Mouse (Mus musculus) midbrain, postnatal 0 days (tissue): Measurements from ENCODE around the gene Spg20. TPM values are rescaled to one million over a fixed set of nuclear protein-coding genes. Genes with fewer than 3 reads are reported as not detected.

Source experiments
- ATAC-seq: fragments of 200-750 bp; cut with Nextera tagmentation; 2 replicates; pipeline ENCODE4 v1.8.0; 2017; ENCODE audit warnings: moderate number of reproducible peaks, mild to moderate bottlenecking, moderate TSS enrichment, moderate library complexity; ENCODE audit not compliant: low FRiP score
- DNase-seq: peaks from one replicate; pipeline ENCODE4 v3.0.0-alpha.2; 2015; ENCODE audit warnings: low spot score
- H3K27ac ChIP-seq: fragments of 300-500 bp; sonication (generic); 2 replicates; pipeline ENCODE4 v1.5.1; 2014; ENCODE audit warnings: low read depth, mild to moderate bottlenecking, low read length, mixed read lengths
- H3K27me3 ChIP-seq: fragments of 300-500 bp; sonication (generic); 2 replicates; pipeline ENCODE4 v1.6.1; 2014; ENCODE audit warnings: low read length, control low read depth, mixed read lengths; ENCODE audit not compliant: insufficient read depth
- H3K36me3 ChIP-seq: fragments of 300-500 bp; sonication (generic); 2 replicates; pipeline ENCODE4 v1.6.1; 2014; ENCODE audit warnings: low read length, control low read depth, mixed read lengths; ENCODE audit not compliant: insufficient read depth
- H3K4me1 ChIP-seq: fragments of 300-500 bp; sonication (generic); 2 replicates; pipeline ENCODE4 v1.6.1; 2014; ENCODE audit warnings: mild to moderate bottlenecking, control low read depth, antibody characterized with exemption, low read length, mixed read lengths; ENCODE audit not compliant: insufficient read depth
- H3K4me2 ChIP-seq: fragments of 300-500 bp; sonication (generic); 2 replicates; pipeline ENCODE4 v1.6.1; 2014; ENCODE audit warnings: low read depth, mild to moderate bottlenecking, low read length, mixed read lengths; ENCODE audit not compliant: poor library complexity, severe bottlenecking
- H3K4me3 ChIP-seq: fragments of 300-500 bp; sonication (generic); 2 replicates; pipeline ENCODE4 v1.5.1; 2014; ENCODE audit warnings: low read depth, mild to moderate bottlenecking, low read length, moderate library complexity
- H3K9ac ChIP-seq: fragments of 300-500 bp; sonication (generic); replicated peaks from 2 replicates; pipeline ENCODE4 v1.6.1; 2014; ENCODE audit warnings: mild to moderate bottlenecking, low read length, moderate library complexity, mixed read lengths; ENCODE audit not compliant: poor library complexity, severe bottlenecking
- H3K9me3 ChIP-seq: fragments of 300-500 bp; sonication (generic); 2 replicates; pipeline ENCODE4 v1.6.1; 2016; ENCODE audit warnings: low read length, control low read depth
- CTCF ChIP-seq: IDR thresholded peaks from 2 replicates; pipeline ENCODE4 v1.5.1; 2016; ENCODE audit warnings: antibody characterized with exemption, mild to moderate bottlenecking
- WGBS: fragments of 180-500 bp; shearing (Covaris S2); extraction: QIAGEN DNeasy Blood & Tissue Kit; methylation state at CpG from one replicate; pipeline ENCODE4 v1.1.7; 2014; 5-methylcytosine and 5-hydroxymethylcytosine counted together
- polyA plus RNA-seq: library from polyadenylated mRNA; unstranded; fragments of >200 nt; fragmentation: Nextera tagmentation; extraction: Ambion mirVana; gene quantifications from 2 replicates; pipeline ENCODE4 v1.2.1, GENCODE M21; 2015
- total RNA-seq: library from RNA; depleted of rRNA; stranded (reverse); fragments of >200 nt; gene quantifications from 2 replicates; pipeline ENCODE4 v1.2.3, GENCODE M21; 2014

Gene Spg20
- total and polyA plus RNA-seq, 2 experiments from 2014 or later = 9.3 to 15.5 TPM

GRCm38 (mm10) chr3:55084781-55085180 lies 27.1 kb upstream of the Spg20 start:
- peak; percentile 66 for DNase-seq
- no peak for TF ChIP-seq CTCF
- no peak overlapping the region for H3K4me3 ChIP-seq
- H3K9ac ChIP-seq = no peak overlapping the region
- 44% methylated on average over 6 of the region's 6 CpGs for WGBS
- no peaks in the 10 kb centered on the region for H3K36me3 ChIP-seq
- H3K27me3 ChIP-seq = no peaks in the 10 kb centered on the region
- H3K9me3 ChIP-seq = no peaks in the 10 kb centered on the region
- no peaks in the 10 kb centered on the region for H3K4me1 ChIP-seq
- no peak overlapping the region for H3K4me2 ChIP-seq
- no peak overlapping the region for H3K27ac ChIP-seq
- ATAC-seq = no peak

GRCm38 (mm10) chr3:55085716-55086115 lies 26.2 kb upstream of the Spg20 start:
- no peaks in the 10 kb centered on the region for H3K9me3 ChIP-seq
- no peak overlapping the region for H3K4me3 ChIP-seq
- no peak overlapping the region for H3K9ac ChIP-seq
- TF ChIP-seq CTCF = no peak
- no peaks in the 10 kb centered on the region for H3K4me1 ChIP-seq
- DNase-seq (peak; percentile 79), ATAC-seq (no peak)
- H3K4me2 ChIP-seq = no peak overlapping the region
- no peaks in the 10 kb centered on the region for H3K36me3 ChIP-seq
- no peak overlapping the region for H3K27ac ChIP-seq
- 35% methylated on average over 3 of the region's 3 CpGs for WGBS
- no peaks in the 10 kb centered on the region for H3K27me3 ChIP-seq

GRCm38 (mm10) chr3:55086948-55087347 lies 25.0 kb upstream of the Spg20 start:
- Histone ChIP-seq H3K27ac (no peak overlapping the region), H3K4me2 (no peak overlapping the region), H3K9ac (no peak overlapping the region), H3K36me3 (no peaks in the 10 kb centered on the region), H3K27me3 (no peaks in the 10 kb centered on the region), H3K4me3 (no peak overlapping the region), H3K4me1 (no peaks in the 10 kb centered on the region), H3K9me3 (no peaks in the 10 kb centered on the region)
- DNase-seq = no peak
- ATAC-seq = no peak
- 76% methylated on average over 5 of the region's 5 CpGs for WGBS
- no peak for TF ChIP-seq CTCF

DNA sequence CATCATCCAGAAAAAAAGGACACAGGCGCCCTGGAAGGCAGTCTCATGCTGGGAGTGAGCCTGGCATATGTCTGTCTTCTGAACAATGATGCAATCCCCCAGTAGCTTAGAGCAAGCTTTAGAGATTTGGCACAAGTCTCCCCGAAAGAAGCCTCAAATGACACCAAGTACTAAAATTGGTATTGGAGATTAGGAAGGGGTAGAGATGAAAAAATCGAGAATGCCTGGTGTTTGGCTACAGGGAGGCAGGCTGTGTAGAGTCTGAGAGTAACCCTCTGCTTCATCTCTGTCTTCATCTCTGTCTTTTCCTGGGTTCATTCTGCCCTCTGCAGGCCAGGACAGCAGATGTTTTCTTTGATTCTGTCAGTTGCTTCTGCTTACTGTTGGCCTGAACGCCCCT lies 24.5 kb upstream of the Spg20 start:
- WGBS = 60% methylated on average over 4 of the region's 4 CpGs
- Histone ChIP-seq H3K27ac (no peak overlapping the region), H3K4me1 (no peaks in the 10 kb centered on the region), H3K4me2 (no peak overlapping the region), H3K4me3 (no peak overlapping the region), H3K27me3 (no peaks in the 10 kb centered on the region), H3K9me3 (no peaks in the 10 kb centered on the region), H3K9ac (no peak overlapping the region), H3K36me3 (no peaks in the 10 kb centered on the region)
- DNase-seq (peak; percentile 43), ATAC-seq (no peak)
- peak; percentile 70 for TF ChIP-seq CTCF

DNA sequence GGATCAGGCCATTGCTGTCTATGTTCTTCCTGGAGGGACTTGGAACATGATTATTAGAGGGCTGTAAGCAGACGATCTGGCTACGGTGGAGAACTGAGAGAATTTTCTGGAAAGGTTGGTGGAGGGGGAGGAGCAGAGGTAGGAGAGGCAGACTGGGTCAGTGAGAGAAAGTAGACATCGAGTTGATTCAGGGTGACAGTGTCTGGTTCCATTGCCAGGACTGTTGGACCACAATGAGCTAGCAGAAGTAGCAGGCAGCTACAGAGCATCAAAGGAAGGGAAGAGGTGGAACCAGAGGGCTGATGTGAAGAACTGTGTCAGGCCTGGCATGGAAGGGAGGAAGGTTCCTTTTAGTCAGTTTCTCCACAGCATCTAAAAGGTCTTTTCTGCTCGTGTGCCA lies 23.5 kb upstream of the Spg20 start:
- Histone ChIP-seq H3K27me3 (no peaks in the 10 kb centered on the region), H3K36me3 (no peaks in the 10 kb centered on the region), H3K27ac (no peak overlapping the region), H3K4me3 (no peak overlapping the region), H3K4me1 (no peaks in the 10 kb centered on the region), H3K9me3 (no peaks in the 10 kb centered on the region), H3K9ac (no peak overlapping the region), H3K4me2 (no peak overlapping the region)
- WGBS = 81% methylated on average over 4 of the region's 4 CpGs
- DNase-seq = no peak
- no peak for TF ChIP-seq CTCF
- no peak for ATAC-seq

- ATAC-seq = no peak
These were observed 23.1 kb upstream of the Spg20 start for GRCm38 (mm10) chr3:55088843-55089242.

More at GRCm38 (mm10) chr3:55088843-55089242, 23.1 kb upstream of the Spg20 start:
- H3K9me3 ChIP-seq = no peaks in the 10 kb centered on the region
- H3K4me3 ChIP-seq = no peak overlapping the region
- TF ChIP-seq CTCF = no peak
- DNase-seq = no peak
- no peaks in the 10 kb centered on the region for H3K27me3 ChIP-seq
- H3K27ac ChIP-seq = no peak overlapping the region
- H3K4me2 ChIP-seq = no peak overlapping the region
- no peaks in the 10 kb centered on the region for H3K36me3 ChIP-seq
- no peaks in the 10 kb centered on the region for H3K4me1 ChIP-seq
- WGBS = 75% methylated on average over 3 of the region's 3 CpGs
- H3K9ac ChIP-seq = no peak overlapping the region
